Mouse (Mus musculus) forebrain, embryonic 15.5 days (tissue): ENCODE results near the gene Sufu. TPM values are rescaled to one million over a fixed set of nuclear protein-coding genes. Genes with fewer than 3 reads are reported as not detected.

Source experiments
- ATAC-seq: fragments of 200-750 bp; cut with Nextera tagmentation; replicated peaks from 2 replicates; pipeline ENCODE4 v1.8.0; 2017; ENCODE audit warnings: mild to moderate bottlenecking, moderate TSS enrichment, moderate library complexity
- H3K27ac ChIP-seq: fragments of 300-500 bp; sonication (generic); replicated peaks from 2 replicates; pipeline ENCODE4 v1.5.1; 2015; ENCODE audit warnings: mild to moderate bottlenecking, inconsistent platforms
- H3K27me3 ChIP-seq: fragments of 300-500 bp; sonication (generic); 2 replicates; pipeline ENCODE4 v1.6.1; 2015; ENCODE audit warnings: inconsistent platforms
- H3K36me3 ChIP-seq: fragments of 300-500 bp; sonication (generic); 2 replicates; pipeline ENCODE4 v1.6.1; 2015; ENCODE audit warnings: mild to moderate bottlenecking, inconsistent platforms
- H3K4me1 ChIP-seq: fragments of 300-500 bp; sonication (generic); 2 replicates; pipeline ENCODE4 v1.6.1; 2015; ENCODE audit warnings: inconsistent platforms
- H3K4me2 ChIP-seq: fragments of 300-500 bp; sonication (generic); replicated peaks from 2 replicates; pipeline ENCODE4 v1.6.1; 2015; ENCODE audit warnings: mild to moderate bottlenecking, inconsistent platforms
- H3K4me3 ChIP-seq: fragments of 300-500 bp; sonication (generic); 2 replicates; pipeline ENCODE4 v1.5.1; 2015; ENCODE audit warnings: mild to moderate bottlenecking, inconsistent platforms
- H3K9ac ChIP-seq: fragments of 300-500 bp; sonication (generic); replicated peaks from 2 replicates; pipeline ENCODE4 v1.6.1; 2015; ENCODE audit warnings: mild to moderate bottlenecking, inconsistent platforms
- H3K9me3 ChIP-seq: fragments of 300-500 bp; sonication (generic); 2 replicates; pipeline ENCODE4 v1.6.1; 2016; ENCODE audit warnings: inconsistent platforms
- WGBS: fragments of 180-500 bp; shearing (Covaris S2); methylation state at CpG from one replicate; pipeline ENCODE4 v1.1.7; 2015; ENCODE audit warnings: mixed read lengths; 5-methylcytosine and 5-hydroxymethylcytosine counted together
- polyA plus RNA-seq: library from polyadenylated mRNA; unstranded; fragments of >200 nt; fragmentation: Nextera tagmentation; extraction: Ambion mirVana; gene quantifications from 2 replicates; pipeline ENCODE4 v1.2.1, GENCODE M21; 2015

Sufu gene
- polyA plus RNA-seq, 1 experiment from 2014 or later = 30.5 TPM

DNA sequence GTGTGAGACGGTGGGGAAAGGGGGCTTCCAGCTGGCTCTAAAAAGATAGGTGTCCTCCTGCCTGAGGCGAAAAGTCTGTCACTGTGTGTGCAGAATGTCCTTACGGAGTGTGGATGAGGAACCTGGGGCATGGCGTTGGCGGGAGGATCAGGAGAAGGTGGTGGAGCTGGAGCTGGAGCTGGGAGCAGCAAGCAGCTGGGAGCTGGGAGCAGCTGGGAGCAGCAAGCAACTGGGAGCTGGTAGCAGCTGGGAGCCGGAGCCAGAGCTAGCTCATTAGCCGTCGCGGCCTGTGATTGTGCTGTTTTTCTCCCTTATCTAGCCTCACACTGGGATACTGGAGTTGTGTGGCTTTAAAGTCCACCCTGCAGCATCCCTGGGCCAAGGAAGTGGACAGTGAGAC, 19.6 kb downstream of the Sufu start:
- WGBS = 64% methylated on average over 9 of the region's 9 CpGs
- H3K4me2 ChIP-seq = no peak overlapping the region
- ATAC-seq = no peak
- no peaks in the 10 kb centered on the region for H3K36me3 ChIP-seq
- H3K4me3 ChIP-seq = no peak overlapping the region
- no peaks in the 10 kb centered on the region for H3K27me3 ChIP-seq
- H3K27ac ChIP-seq = peak overlapping the region; percentile 32; the same call in 1 of the 2 replicates
- H3K9ac ChIP-seq = no peak overlapping the region
- H3K4me1 ChIP-seq = peaks cover 7% of the 10 kb centered on the region; the same call in 1 of the 2 replicates
- no peaks in the 10 kb centered on the region for H3K9me3 ChIP-seq

DNA sequence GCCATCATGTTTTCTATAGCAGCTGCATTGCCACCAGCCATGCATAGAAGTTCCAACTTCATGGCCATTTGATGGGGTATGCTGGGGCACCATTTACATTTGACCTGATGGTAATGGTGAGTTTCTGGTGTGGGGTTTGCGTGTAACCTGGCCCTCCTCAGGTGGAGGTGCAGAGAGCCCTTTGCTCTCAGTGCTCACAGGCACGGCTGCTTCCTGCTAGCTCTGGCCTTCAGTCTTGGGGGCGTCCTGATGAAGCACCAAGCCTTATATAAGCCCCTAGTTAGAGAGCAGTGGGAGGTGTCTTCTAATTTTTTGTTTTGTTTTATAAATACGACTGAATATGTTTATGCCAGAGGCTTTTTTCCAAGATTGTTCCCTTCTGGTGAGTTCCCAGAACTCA, 21.4 kb downstream of the Sufu start:
- no peak overlapping the region for H3K9ac ChIP-seq
- no peaks in the 10 kb centered on the region for H3K36me3 ChIP-seq
- no peaks in the 10 kb centered on the region for H3K9me3 ChIP-seq
- no peak overlapping the region for H3K4me3 ChIP-seq
- peaks cover 25% of the 10 kb centered on the region for H3K4me1 ChIP-seq
- H3K27ac ChIP-seq = no peak overlapping the region
- no peaks in the 10 kb centered on the region for H3K27me3 ChIP-seq
- WGBS = 82% methylated on average over 4 of the region's 4 CpGs
- H3K4me2 ChIP-seq = no peak overlapping the region
- ATAC-seq = no peak

DNA sequence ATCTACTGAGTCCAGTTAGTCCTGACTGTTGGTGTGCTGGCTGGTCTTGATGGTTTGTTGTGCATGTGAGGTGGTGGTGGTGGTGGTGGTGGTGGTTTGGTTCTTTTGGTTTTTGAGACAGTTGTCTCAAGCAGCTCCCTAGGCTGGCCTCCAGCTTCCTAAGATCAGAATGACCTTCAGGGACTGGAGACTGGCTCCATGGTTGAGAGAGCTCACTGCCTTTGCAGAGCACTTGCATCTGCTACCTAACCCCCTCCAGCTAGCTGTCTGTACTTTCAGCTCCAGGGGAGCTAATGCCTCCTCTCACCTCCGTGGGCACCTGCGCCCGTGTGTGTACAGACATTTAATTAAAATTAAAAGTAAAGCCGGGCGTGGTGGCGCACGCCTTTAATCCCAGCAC, 23.7 kb downstream of the Sufu start:
- Histone ChIP-seq H3K36me3 (no peaks in the 10 kb centered on the region), H3K27me3 (no peaks in the 10 kb centered on the region), H3K4me3 (no peak overlapping the region), H3K9ac (no peak overlapping the region), H3K4me1 (peaks cover 35% of the 10 kb centered on the region), H3K9me3 (no peaks in the 10 kb centered on the region), H3K4me2 (no peak overlapping the region), H3K27ac (no peak overlapping the region)
- ATAC-seq = no peak
- WGBS = 95% methylated on average over 7 of the region's 7 CpGs

DNA sequence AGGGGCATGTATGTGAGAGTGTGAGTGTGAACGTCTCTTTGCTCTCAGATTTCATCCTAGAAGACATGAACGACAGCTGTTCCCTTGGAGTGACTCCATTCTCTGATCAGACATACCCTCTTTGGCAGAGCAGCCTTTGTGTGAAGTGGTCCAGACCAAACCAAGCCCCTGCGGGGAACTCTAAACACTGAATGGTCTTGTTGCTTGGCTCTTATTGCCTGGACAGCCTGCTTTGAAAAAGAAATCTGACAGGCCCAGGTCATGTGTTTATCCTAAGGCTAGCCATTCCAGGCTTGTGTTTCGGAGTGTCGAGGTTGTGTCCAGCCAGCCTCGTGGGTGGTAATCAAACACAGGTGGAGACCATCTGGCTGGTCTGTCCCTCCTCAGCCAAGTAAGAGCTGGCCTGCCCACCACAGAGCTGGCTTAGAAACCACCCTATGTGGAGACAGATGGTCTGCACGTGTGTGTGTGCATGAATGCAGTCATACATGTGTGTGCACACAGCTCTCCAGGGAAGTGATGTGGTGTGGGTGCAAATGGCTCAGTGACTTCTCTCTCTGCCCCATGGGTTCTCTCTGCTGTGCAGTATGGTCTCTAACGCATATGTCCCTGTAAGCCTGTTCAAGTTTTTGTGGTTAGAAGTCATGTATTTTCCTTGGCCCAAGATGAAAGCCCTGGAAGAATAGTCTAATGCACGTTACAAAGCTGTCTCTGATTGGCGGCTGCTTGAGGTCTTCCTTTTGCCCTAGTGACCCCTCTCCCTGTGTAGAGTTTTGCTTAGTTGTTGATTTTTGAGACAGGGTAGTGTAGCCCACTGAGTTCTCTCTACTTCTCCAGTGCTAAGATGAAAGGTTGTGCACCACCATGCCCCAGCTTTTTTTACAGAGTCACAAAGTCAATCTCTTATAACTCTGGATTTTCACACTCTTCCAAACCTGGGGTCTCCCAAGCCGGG, 26.0 kb downstream of the Sufu start:
- Histone ChIP-seq H3K4me3 (no peak overlapping the region), H3K36me3 (no peaks in the 10 kb centered on the region), H3K27me3 (no peaks in the 10 kb centered on the region), H3K9ac (no peak overlapping the region), H3K9me3 (no peaks in the 10 kb centered on the region), H3K27ac (peak overlapping the region; percentile 79), H3K4me2 (no peak overlapping the region), H3K4me1 (peaks cover 38% of the 10 kb centered on the region)
- 33% methylated on average over 11 of the region's 11 CpGs for WGBS
- ATAC-seq = peak; percentile 93

DNA sequence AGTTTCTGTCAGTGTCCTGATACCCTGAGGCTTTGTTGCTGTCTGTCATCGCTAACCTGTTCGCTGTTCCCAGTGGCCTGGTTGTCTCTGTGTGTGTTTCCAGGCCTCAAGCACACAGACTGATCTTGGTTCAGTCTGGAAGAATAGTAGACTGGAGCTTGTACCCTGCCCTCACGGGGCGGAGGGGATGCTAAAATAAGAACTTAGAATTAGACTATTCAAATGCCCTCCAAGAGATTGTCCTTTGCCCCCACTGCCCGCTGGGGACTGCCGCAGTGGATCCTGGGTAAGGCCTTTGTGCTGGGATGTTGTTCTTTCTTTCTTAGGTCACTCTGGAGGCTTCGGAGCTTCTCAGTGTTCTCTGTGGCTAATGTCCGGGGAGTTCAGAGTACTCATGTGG, 28.6 kb downstream of the Sufu start:
- H3K27me3 ChIP-seq = no peaks in the 10 kb centered on the region
- no peak overlapping the region for H3K9ac ChIP-seq
- ATAC-seq = no peak
- H3K4me3 ChIP-seq = no peak overlapping the region
- H3K4me1 ChIP-seq = peaks cover 38% of the 10 kb centered on the region
- no peaks in the 10 kb centered on the region for H3K9me3 ChIP-seq
- H3K27ac ChIP-seq = no peak overlapping the region
- no peaks in the 10 kb centered on the region for H3K36me3 ChIP-seq
- H3K4me2 ChIP-seq = no peak overlapping the region
- WGBS = 85% methylated on average over 8 of the region's 8 CpGs

DNA sequence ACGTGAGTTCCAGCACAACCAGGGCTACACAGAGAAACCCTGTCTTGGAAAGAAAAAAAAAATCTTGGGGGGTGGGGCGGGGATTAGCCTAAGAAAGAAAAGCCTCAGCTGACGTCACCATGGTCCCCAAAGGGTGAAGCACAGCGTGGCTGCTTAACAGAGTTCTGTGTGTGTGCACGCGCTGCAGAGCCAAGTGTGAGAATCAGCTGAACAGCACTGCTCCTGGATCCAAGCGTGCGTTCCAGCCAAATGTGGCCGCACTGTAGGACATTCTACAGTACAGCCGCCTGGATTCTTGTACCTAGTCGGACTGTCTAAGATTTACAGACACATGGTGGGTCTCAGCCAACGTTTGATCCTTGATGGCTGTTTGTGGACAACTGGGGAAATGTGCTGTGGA, 29.8 kb downstream of the Sufu start:
- no peak overlapping the region for H3K9ac ChIP-seq
- ATAC-seq = no peak
- H3K27me3 ChIP-seq = no peaks in the 10 kb centered on the region
- H3K36me3 ChIP-seq = no peaks in the 10 kb centered on the region
- H3K4me2 ChIP-seq = no peak overlapping the region
- H3K27ac ChIP-seq = peak overlapping the region; percentile 28
- 48% methylated on average over 12 of the region's 12 CpGs for WGBS
- H3K4me3 ChIP-seq = no peak overlapping the region
- H3K9me3 ChIP-seq = no peaks in the 10 kb centered on the region
- H3K4me1 ChIP-seq = peaks cover 31% of the 10 kb centered on the region

DNA sequence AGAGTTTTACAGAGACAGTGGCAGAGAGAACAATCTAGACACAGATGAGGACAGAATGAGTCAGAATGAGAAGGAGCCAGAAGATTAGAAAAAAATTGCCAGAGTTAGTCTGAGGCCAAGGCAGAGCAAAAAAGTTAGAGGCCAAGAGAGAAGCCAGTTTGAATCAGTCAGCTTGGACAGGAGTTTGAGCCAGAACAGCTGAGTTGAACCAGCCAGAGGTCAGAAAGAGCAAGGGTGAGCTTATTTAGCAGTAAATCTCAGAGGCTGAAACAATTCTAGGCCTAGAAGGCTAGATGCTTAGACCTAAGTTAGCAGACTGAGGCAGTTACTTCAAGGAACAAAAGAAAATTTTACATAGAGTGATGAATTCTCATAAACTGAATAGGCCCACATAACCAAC, 32.6 kb downstream of the Sufu start:
- Histone ChIP-seq H3K9ac (no peak overlapping the region), H3K27me3 (no peaks in the 10 kb centered on the region), H3K9me3 (no peaks in the 10 kb centered on the region), H3K4me1 (peaks cover 11% of the 10 kb centered on the region; the same call in 1 of the 2 replicates), H3K27ac (no peak overlapping the region), H3K4me2 (no peak overlapping the region), H3K4me3 (no peak overlapping the region), H3K36me3 (no peaks in the 10 kb centered on the region)
- no peak for ATAC-seq

DNA sequence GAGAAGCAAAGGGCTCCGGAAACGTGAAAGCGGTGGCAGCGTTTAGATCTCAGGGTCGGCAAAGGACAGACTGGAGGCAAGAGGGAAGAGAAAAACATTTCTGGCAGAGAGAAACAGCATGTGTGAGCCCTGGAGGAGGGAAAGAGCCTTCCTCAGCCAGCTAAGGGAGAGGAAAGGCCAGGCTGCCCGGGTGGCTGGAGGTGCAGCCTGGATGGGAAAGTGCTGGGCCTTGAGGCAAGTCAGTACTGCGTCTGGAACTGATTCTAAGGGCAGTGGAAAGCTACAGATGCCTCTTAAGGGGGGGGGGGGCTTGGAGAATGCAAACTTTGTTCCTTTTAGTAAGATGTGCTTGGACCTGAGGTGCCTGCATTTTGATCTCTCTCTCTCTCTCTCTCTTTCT, 37.0 kb downstream of the Sufu start:
- 69% methylated on average over 7 of the region's 7 CpGs for WGBS
- Histone ChIP-seq H3K9ac (no peak overlapping the region), H3K27me3 (no peaks in the 10 kb centered on the region), H3K36me3 (no peaks in the 10 kb centered on the region), H3K4me3 (no peak overlapping the region), H3K9me3 (no peaks in the 10 kb centered on the region), H3K4me2 (no peak overlapping the region), H3K4me1 (peaks cover 13% of the 10 kb centered on the region; the same call in 1 of the 2 replicates), H3K27ac (no peak overlapping the region)
- no peak for ATAC-seq

DNA sequence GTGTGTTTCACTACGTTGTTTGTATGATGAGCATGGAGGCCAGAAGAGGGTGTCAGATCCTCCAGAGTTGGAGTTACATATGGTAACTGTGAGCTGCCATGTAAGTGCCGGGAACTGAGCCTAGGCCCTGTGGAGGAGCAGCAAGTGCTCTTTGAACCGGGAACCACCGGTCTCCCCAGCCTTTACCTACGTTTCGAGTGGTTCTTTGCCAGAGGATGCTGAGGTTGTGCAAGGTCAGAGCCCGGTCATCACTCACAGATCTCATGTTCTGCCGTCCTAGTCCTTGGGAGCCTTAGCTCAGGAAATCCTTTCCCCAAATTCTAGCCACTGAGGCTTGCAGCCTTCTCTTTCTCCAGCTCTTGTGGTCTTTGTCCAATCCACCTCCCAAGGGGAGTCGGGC, 37.5 kb downstream of the Sufu start:
- H3K36me3 ChIP-seq = no peaks in the 10 kb centered on the region
- H3K4me3 ChIP-seq = no peak overlapping the region
- H3K27me3 ChIP-seq = no peaks in the 10 kb centered on the region
- no peaks in the 10 kb centered on the region for H3K9me3 ChIP-seq
- 77% methylated on average over 9 of the region's 9 CpGs for whole genome bisulfite sequencing
- H3K4me2 ChIP-seq = no peak overlapping the region
- no peak overlapping the region for H3K27ac ChIP-seq
- no peak overlapping the region for H3K9ac ChIP-seq
- no peak for ATAC-seq
- peaks cover 13% of the 10 kb centered on the region; the same call in 1 of the 2 replicates for H3K4me1 ChIP-seq

DNA sequence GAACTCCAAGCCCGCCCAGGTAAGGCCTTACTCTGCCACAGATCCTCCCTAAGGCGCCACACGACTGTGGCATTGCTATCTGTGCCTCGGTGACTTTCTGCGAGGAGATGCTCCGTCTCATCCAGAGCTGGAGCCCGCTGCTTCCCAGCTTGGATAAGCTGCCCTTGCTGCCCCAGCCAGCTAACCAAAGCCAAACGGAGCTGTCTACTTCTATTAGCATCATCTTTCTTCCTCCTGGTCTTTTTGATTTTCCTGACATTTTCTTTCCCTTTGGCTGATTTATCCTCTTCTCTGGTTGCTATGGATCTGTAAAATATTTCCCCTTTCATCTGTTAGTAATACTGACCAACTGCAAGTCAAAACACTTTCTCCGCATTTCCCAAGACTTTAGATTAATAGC, 37.9 kb downstream of the Sufu start:
- Histone ChIP-seq H3K27ac (no peak overlapping the region), H3K4me1 (peaks cover 13% of the 10 kb centered on the region; the same call in 1 of the 2 replicates), H3K4me2 (no peak overlapping the region), H3K4me3 (no peak overlapping the region), H3K36me3 (no peaks in the 10 kb centered on the region), H3K9me3 (no peaks in the 10 kb centered on the region), H3K27me3 (no peaks in the 10 kb centered on the region), H3K9ac (no peak overlapping the region)
- no peak for ATAC-seq
- WGBS = 72% methylated on average over 9 of the region's 9 CpGs

DNA sequence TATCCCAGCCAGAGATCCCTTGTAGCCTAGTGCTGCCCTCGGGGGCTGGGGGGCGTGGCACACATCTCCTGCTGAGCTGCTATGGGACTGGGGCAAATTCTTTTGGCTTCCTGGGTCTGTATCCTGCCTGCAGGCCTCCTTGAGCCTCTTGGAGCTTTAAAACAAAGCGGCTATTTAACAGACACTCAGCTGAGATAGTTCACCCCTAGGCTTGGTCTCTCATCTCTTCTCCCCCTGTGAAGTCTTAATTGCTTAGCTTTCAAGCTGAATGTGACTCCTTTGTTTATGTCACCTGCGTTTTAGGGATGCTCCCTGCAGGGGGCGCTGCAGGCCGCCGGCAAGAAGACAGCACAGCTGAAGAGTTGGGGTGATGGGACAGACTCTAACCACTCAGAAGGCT, 38.8 kb downstream of the Sufu start:
- H3K27me3 ChIP-seq = no peaks in the 10 kb centered on the region
- no peak for ATAC-seq
- H3K36me3 ChIP-seq = no peaks in the 10 kb centered on the region
- H3K9me3 ChIP-seq = no peaks in the 10 kb centered on the region
- no peak overlapping the region for H3K9ac ChIP-seq
- no peak overlapping the region for H3K4me3 ChIP-seq
- no peak overlapping the region for H3K4me2 ChIP-seq
- peaks cover 13% of the 10 kb centered on the region; the same call in 1 of the 2 replicates for H3K4me1 ChIP-seq
- 8% methylated on average over 7 of the region's 7 CpGs for WGBS
- no peak overlapping the region for H3K27ac ChIP-seq

DNA sequence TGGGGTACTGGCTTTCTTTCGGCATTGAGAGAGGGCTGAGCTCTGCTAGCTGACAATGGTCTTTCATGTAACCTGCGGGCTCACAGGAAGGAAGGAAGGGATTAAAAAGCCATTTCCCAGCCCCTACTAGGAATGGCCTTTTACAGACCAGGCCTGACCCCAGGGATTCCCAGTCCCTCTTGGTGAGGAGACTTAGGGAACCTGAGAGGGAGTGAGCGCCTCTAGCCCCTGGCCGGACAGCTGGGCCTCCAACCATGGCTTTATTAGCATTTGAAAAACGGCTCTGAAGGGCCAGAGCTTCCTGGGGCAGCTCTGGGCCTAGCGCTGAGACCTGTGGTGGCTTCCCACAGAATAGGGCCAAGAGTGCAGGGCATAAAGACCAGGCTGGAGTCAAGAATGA, 46.8 kb downstream of the Sufu start:
- Histone ChIP-seq H3K9me3 (no peaks in the 10 kb centered on the region), H3K4me3 (no peak overlapping the region), H3K4me1 (peaks cover 35% of the 10 kb centered on the region), H3K36me3 (no peaks in the 10 kb centered on the region), H3K4me2 (no peak overlapping the region), H3K27me3 (no peaks in the 10 kb centered on the region), H3K27ac (peak overlapping the region; percentile 32; the same call in 1 of the 2 replicates), H3K9ac (0 out of 2 replicates have a peak overlapping the region, but pooled peaks have one; percentile 3)
- WGBS = 11% methylated on average over 6 of the region's 6 CpGs
- no peak for ATAC-seq
